Mouse (Mus musculus) ES-E14 (cell line): ENCODE measurements around the gene Tmem209. TPM values are rescaled to one million over a fixed set of nuclear protein-coding genes. Genes with fewer than 3 reads are reported as not detected.

Source experiments
- DNase-seq: peaks from one replicate; pipeline ENCODE4 v3.0.0-alpha.2; 2013; ENCODE audit warnings: low read depth, low spot score
- H3K27ac ChIP-seq: 2 replicates; pipeline ENCODE4 v1.5.1; 2012; ENCODE audit warnings: low read depth, mild to moderate bottlenecking, low read length, moderate library complexity, mixed read lengths; ENCODE audit not compliant: poor library complexity, insufficient read depth, severe bottlenecking
- H3K36me3 ChIP-seq: 2 replicates; pipeline ENCODE4 v1.6.1; 2012; ENCODE audit warnings: mild to moderate bottlenecking, low read length, moderate library complexity, mixed read lengths; ENCODE audit not compliant: control insufficient read depth, poor library complexity, insufficient read depth, severe bottlenecking
- H3K4me1 ChIP-seq, 2 experiments: fragments of 150-350 bp in 1 of 2; sonication (generic) in 1 of 2; 2 replicates each; pipeline ENCODE4 v1.6.1; 2012; ENCODE audit warnings: low read length in 2 of 2, mild to moderate bottlenecking in 1 of 2, mixed read lengths in 1 of 2; ENCODE audit not compliant: control insufficient read depth in 2 of 2, insufficient read depth in 2 of 2, poor library complexity in 1 of 2
- H3K4me3 ChIP-seq, 2 experiments: fragments of 150-350 bp in 1 of 2; sonication (generic) in 1 of 2; 2 replicates each; pipeline ENCODE4 v1.5.1; 2012; ENCODE audit warnings: low read length in 2 of 2, low read depth in 1 of 2, mild to moderate bottlenecking in 1 of 2, mixed read lengths in 1 of 2; ENCODE audit not compliant: insufficient read depth in 1 of 2, poor library complexity in 1 of 2, severe bottlenecking in 1 of 2
- H3K9ac ChIP-seq: 2 replicates; pipeline ENCODE4 v1.6.1; 2012; ENCODE audit warnings: low read depth, mild to moderate bottlenecking, low read length, mixed read lengths; ENCODE audit not compliant: poor library complexity, insufficient read depth, severe bottlenecking
- H3K9me3 ChIP-seq: fragments of 150-350 bp; sonication (generic); 2 replicates; pipeline ENCODE4 v1.6.1; 2012; ENCODE audit warnings: low read depth, mild to moderate bottlenecking, low read length; ENCODE audit not compliant: control insufficient read depth, insufficient read depth
- CHD2 ChIP-seq: IDR thresholded peaks from 2 replicates; pipeline ENCODE4 v1.6.1; 2014; ENCODE audit warnings: mild to moderate bottlenecking, low read depth, low read length, inconsistent platforms
- HCFC1 ChIP-seq: IDR thresholded peaks from 2 replicates; pipeline ENCODE4 v1.6.1; 2012; ENCODE audit warnings: low read length, inconsistent platforms, borderline replicate concordance; ENCODE audit not compliant: insufficient read depth
- MAFK ChIP-seq: IDR thresholded peaks from 2 replicates; pipeline ENCODE4 v1.6.1; 2014; ENCODE audit warnings: mild to moderate bottlenecking, low read depth, low read length, inconsistent platforms; ENCODE audit not compliant: insufficient read depth
- ZC3H11A ChIP-seq: IDR thresholded peaks from 2 replicates; pipeline ENCODE4 v1.6.1; 2012; ENCODE audit warnings: low read depth, mild to moderate bottlenecking, inconsistent platforms, low read length, borderline replicate concordance
- ZNF384 ChIP-seq: IDR thresholded peaks from 2 replicates; pipeline ENCODE4 v1.6.1; 2012; ENCODE audit warnings: low read depth, low read length, inconsistent platforms
- in situ Hi-C, 2 experiments: fragments of 600-800 bp; cut with MboI; formaldehyde crosslinking; loops; one replicate each; pipeline ENCODE4 v1.15.1; 2025; ENCODE audit warnings: low sequenced_read_pairs in 2 of 2, inconsistent platforms in 1 of 2; ENCODE audit not compliant: unreplicated experiment in 2 of 2
- total RNA-seq: library from RNA; depleted of rRNA; stranded (reverse); fragments of 300-350 nt; gene quantifications from 2 replicates; pipeline ENCODE4 v1.2.3, GENCODE M21; 2012

Gene Tmem209
- total RNA-seq, 1 experiment: 104 TPM

DNA sequence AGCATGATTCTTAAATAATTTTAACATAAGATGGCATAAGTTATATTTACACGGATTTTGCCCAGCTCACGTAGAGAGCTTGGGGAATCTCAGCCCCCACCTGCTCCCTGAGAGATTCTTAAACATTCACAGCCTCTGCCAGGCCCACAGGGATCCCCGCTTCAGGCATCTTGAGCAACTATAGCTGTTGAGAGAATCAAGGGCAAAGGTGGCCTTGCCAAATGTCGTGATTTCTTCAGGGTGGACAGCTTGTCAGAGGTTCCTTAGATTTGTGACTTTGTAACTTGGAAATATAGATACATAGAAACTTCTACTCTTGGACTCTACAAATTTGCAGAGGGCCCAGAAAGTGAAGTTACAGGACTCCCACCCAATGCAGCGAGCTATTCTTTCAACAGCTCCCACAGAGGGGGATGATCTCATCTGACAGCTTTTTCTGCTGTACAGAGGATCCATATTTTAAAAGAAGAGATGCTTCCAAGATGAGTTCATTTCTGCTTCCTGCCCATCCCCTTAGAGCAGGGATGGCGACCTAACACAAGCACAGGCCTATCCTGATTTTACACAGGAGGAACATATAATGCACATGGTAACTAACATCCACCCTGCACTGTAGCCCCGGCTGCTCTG is 43.9 kb upstream of the Tmem209 start:
- Histone ChIP-seq H3K9ac (no peak overlapping the region), H3K36me3 (no peaks in the 10 kb centered on the region), H3K27ac (no peak overlapping the region), H3K4me1 (peaks cover 4 to 6% of the 10 kb centered on the region in 2 experiments; a peak in 2 of 4 replicates), H3K4me3 (no peak overlapping the region), H3K9me3 (no peaks in the 10 kb centered on the region)
- in situ Hi-C loops: no loop called here
- TF ChIP-seq MAFK (no peak), HCFC1 (no peak), ZC3H11A (no peak), CHD2 (no peak), ZNF384 (no peak)
- no peak for DNase-seq

DNA sequence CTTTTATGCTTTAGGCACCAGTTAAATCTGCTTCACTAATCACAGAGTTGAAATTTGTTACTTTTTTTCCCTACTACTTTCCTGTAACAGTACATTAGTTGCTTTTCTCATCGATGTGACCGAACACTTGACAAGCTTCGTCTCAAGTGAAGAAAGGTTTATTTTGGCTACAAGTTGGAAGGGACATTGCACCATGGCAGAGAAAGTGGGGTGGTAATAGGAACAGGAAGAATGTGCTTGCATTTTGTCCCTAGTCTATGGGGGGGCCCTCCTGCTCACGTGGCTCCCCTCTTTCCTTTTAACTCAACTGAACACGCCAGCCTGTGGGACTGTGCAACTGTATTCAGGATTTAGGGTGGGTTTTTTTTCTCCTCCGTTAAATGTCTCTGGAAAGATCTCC is 43.0 kb upstream of the Tmem209 start:
- DNase-seq: no peak
- H3K9me3 ChIP-seq: no peaks in the 10 kb centered on the region
- in situ Hi-C loops: no loop called here
- no peak overlapping the region for H3K9ac ChIP-seq
- H3K4me3 ChIP-seq: no peak overlapping the region
- no peak for TF ChIP-seq CHD2
- TF ChIP-seq HCFC1: no peak
- no peak for TF ChIP-seq ZNF384
- no peak for TF ChIP-seq MAFK
- TF ChIP-seq ZC3H11A: no peak
- no peak overlapping the region for H3K27ac ChIP-seq
- no peaks in the 10 kb centered on the region for H3K36me3 ChIP-seq
- H3K4me1 ChIP-seq: peaks cover 4 to 8% of the 10 kb centered on the region in 2 experiments; a peak in 2 of 4 replicates

DNA sequence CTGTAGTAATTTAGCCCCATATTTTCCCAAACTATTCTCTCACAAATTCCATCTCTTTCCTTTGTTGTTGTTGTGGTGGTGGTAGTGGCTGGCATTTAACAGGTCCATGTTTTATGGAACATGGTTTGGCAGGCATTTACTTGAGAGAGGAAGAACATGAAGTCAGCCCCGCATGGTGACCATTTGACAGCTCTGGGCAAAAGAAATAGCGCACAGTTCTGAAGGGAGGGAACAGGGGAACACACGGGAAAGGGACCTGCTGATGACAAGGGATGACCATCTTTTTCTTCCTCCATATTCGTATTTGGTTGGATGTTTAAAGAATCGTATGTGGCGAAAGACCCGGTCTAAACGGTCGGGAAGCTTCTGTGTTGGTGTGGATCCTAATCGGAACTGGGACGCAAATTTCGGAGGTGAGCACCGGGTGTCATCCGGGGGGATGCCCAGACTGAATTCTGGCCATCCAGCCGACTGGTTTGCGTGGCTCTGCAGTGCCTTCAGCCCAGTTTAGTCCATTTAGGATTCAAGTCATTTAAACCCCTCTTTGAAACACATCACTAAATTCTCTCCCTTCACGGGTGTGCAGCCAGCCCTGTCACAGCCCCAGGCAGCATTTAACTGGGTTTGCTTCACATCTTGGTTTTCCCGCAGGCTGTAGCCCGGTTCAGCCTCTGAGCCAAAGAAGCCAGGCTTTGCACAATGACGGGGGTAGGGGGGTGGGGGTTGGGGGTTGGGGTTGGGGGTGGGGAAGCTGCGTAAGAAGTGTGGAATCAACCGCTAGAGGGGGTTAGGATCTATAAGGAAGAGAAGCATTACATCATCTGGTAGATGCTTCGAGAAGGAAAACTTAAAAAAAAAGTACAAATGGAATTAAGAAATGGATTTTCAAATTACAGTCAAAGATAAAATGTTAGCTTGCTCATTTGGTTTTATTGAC is 42.3 kb upstream of the Tmem209 start:
- H3K27ac ChIP-seq: no peak overlapping the region
- no peak for DNase-seq
- H3K4me1 ChIP-seq: peaks cover 4 to 8% of the 10 kb centered on the region in 2 experiments; a peak in 2 of 4 replicates
- peak overlapping the region in 1 of 2 experiments; percentile 34; a peak in 1 of 4 replicates for H3K4me3 ChIP-seq
- H3K9me3 ChIP-seq: no peaks in the 10 kb centered on the region
- no peak overlapping the region for H3K9ac ChIP-seq
- no peaks in the 10 kb centered on the region for H3K36me3 ChIP-seq
- in situ Hi-C loops: no loop called here
- TF ChIP-seq MAFK: no peak
- no peak for TF ChIP-seq ZC3H11A
- TF ChIP-seq CHD2: no peak
- peak; percentile 73 for TF ChIP-seq ZNF384

DNA sequence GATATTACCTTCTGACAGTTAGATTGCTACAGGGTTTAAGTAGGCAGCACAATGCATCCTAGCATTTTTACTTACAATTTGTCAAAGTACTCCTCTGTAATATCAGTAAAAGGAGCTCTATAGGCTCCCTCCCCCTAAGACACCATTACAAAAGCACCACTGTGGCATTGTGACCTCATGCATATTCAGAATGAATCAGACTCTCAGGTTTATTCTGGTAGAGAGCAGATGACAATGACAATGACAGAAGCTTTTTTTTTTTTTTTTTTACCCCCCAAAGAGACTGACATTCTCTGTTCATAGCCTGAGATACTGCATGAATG is 41.6 kb upstream of the Tmem209 start:
- no peak overlapping the region for H3K4me3 ChIP-seq
- no peak for DNase-seq
- H3K36me3 ChIP-seq: no peaks in the 10 kb centered on the region
- H3K27ac ChIP-seq: no peak overlapping the region
- TF ChIP-seq HCFC1: no peak
- 0 out of 2 replicates have a peak, but pooled peaks have one; percentile 50 for TF ChIP-seq ZNF384
- TF ChIP-seq CHD2: no peak
- no peak overlapping the region for H3K9ac ChIP-seq
- peaks cover 7 to 11% of the 10 kb centered on the region in 2 experiments; a peak in 3 of 4 replicates for H3K4me1 ChIP-seq
- in situ Hi-C loops: no loop called here
- no peaks in the 10 kb centered on the region for H3K9me3 ChIP-seq
